Mouse (Mus musculus) thymus, adult 18-20 months (tissue): ENCODE measurements around the gene Usmg5.
A peak's percentile ranks its signal among the peaks of the same experiment; 100 is the strongest.

Experiments
- DNase-seq, 2 experiments: peaks; one replicate each; pipeline ENCODE4 v3.0.0; 2022; ENCODE audit warnings: mixed read lengths in 2 of 2

The Usmg5 gene

GRCm38 (mm10) chr19:47053471-47053870, 37.0 kb downstream of the Usmg5 start:
- no peak for DNase-seq

GRCm38 (mm10) chr19:47052927-47053326, 37.5 kb downstream of the Usmg5 start:
- no peak for DNase-seq

GRCm38 (mm10) chr19:47050271-47051032, 40.0 kb downstream of the Usmg5 start, which contains the start of gene Pcgf6:
Gene Pcgf6 (minus strand): TSS chr19:47050906.
- peak; percentile 75 to 81 for DNase-seq

GRCm38 (mm10) chr19:47049840-47050239, 40.6 kb downstream of the Usmg5 start:
- no peak for DNase-seq

- DNase-seq, result no peak
These were observed 41.4 kb downstream of the Usmg5 start for GRCm38 (mm10) chr19:47049061-47049460.

- DNase-seq, result no peak
These were observed 43.1 kb downstream of the Usmg5 start for GRCm38 (mm10) chr19:47047236-47047833.

- no peak for DNase-seq
These were observed 44.1 kb downstream of the Usmg5 start for GRCm38 (mm10) chr19:47046343-47046742.

- no peak for DNase-seq
These were observed 46.8 kb downstream of the Usmg5 start for GRCm38 (mm10) chr19:47043608-47044007.

GRCm38 (mm10) chr19:47040720-47041473, 49.5 kb downstream of the Usmg5 start:
- no peak for DNase-seq

GRCm38 (mm10) chr19:47036596-47036995, 53.9 kb downstream of the Usmg5 start:
- no peak for DNase-seq

GRCm38 (mm10) chr19:47034916-47035315, 55.5 kb downstream of the Usmg5 start:
- no peak for DNase-seq
